Mouse (Mus musculus): ENCODE data around the gene Gm45837.

Gene Gm45837

DNA sequence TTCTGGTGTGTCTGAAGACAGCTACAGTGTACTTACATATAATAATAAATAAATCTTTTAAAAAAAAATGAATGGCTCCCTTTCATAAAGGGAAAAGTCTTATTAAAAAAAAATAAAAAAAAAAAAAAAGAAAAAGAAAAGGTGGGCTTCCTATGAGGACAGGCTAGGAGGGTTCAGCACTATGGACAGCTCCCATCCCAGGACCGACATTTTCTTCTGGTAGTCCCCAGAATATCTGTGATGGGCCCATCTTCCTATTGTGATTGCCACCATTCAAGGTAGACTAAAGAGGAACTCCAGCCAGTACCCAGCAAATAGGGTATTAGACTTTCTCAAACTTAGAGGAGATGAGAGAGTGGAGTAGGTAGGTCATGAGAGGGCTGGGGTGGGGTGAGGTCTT is 27.2 kb downstream of the Gm45837 start:
- DNase-seq (ENCODE audit: low read depth, low spot score) = peak; percentile 43

- DNase-seq (ENCODE audit: low read depth, low spot score) = no peak
Observed at GRCm38 (mm10) chr7:101443093-101443492, 32.4 kb downstream of the Gm45837 start.

GRCm38 (mm10) chr7:101444211-101444610 is 33.5 kb downstream of the Gm45837 start:
- no peak for DNase-seq (ENCODE audit: low read depth, low spot score)

DNA sequence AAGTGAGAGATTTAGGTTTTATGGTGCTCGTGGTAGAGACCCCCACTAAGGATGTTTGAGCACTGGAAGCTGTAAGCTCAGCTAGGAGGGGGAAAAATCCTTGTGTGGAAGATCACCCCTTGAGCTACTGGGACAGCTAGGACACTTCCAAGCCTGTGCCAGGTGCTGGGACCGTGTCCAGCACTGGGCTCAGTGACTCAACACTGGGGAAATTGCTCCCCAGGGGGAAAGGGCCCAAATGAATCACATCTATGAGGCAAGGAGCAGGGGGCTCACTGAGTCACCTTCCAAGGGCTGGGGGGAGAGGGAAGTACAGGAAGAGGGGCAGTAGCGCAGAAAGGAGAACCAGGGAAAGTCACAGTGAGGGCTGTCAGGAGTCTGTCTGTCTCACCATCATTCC is 39.2 kb downstream of the Gm45837 start:
- DNase-seq (ENCODE audit: low read depth, low spot score) = no peak

- DNase-seq (ENCODE audit: low read depth, low spot score) = peak; percentile 86
Observed at GRCm38 (mm10) chr7:101450422-101451401, 40.0 kb downstream of the Gm45837 start.

GRCm38 (mm10) chr7:101452669-101453068 is 42.0 kb downstream of the Gm45837 start:
- DNase-seq (ENCODE audit: low read depth, low spot score) = no peak

- no peak for DNase-seq (ENCODE audit: low read depth, low spot score)
Observed at GRCm38 (mm10) chr7:101453296-101453695, 42.6 kb downstream of the Gm45837 start.

GRCm38 (mm10) chr7:101453725-101454124 is 43.0 kb downstream of the Gm45837 start:
- no peak for DNase-seq (ENCODE audit: low read depth, low spot score)

DNA sequence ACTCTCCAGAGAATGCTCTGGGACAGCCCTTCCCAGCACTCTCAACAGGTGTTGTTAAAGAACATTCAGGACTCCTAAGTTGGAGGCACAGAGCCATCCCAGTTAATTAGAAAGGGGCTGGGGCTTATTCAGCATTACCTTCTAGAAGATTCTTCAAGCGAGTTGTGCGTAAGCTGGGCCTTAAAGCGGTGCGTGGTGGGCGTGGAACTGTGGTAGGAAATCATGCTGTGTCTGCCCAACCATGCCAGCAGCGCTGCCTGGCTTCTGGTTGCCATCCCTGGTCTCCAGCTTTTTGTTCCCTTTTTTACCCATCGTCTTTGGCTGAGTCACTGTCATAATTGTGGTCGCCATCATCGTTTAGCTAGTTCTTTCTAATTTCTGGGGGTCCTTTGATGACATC is 43.8 kb downstream of the Gm45837 start:
- no peak for DNase-seq (ENCODE audit: low read depth, low spot score)

DNA sequence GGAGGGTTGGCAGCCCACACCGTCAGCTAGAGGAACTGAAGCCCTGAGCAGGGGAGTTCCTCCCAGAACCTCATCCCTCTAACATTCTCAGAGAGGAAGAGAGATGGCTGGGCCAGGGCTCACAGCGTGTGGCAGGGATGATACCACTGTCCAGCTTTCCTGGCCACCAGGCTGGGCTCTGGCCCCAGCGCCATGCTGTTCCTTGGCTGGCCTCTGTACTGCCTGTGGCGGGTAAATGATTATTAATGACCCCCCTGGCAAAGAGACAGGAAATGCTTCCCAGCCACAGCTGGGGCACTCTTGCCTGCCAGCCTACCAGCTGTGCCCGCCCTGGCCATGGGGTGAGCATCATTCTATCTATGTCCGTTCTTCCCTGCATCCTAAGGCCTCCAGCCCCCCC is 44.5 kb downstream of the Gm45837 start:
- no peak for DNase-seq (ENCODE audit: low read depth, low spot score)

DNA sequence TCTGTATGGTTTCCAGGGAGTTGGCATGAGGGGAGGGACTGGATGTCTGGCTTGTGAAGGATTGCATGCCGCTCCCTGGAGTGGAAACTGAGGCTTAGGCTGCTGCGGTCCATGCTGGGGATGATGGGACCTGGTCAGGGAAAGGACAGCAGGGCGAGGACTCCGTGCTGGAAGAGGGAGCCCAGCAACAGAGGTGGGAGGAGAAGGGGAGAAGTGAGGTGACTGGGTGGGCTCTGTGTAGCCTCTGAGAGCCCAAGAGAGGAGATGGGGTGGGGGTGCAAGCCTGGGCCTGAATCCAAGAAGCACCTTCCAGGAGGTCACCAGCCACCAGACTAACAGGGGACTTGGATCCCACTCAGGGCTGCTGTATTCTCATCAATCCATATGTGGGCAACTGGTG is 45.6 kb downstream of the Gm45837 start:
- no peak for DNase-seq (ENCODE audit: low read depth, low spot score)

DNA sequence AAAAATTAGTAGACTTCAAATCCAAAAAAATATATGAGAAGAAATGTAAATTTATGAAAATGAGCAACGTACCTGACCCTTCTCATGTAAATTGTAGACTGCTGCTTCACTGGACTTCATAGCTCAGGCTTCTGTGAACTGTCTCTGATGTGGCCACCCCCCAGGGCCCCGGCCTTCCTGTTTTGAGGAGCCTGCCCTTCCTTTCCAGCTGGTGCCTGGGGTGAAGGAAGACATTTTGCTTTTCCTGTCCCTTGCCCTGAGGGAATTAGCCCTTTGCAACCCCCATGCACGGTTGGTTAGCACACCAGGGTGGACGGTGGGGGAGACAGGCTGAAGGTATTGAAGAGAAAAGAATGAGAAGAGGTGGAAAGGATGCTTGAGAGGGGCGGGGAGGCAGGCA is 46.1 kb downstream of the Gm45837 start:
- DNase-seq (ENCODE audit: low read depth, low spot score) = no peak

DNA sequence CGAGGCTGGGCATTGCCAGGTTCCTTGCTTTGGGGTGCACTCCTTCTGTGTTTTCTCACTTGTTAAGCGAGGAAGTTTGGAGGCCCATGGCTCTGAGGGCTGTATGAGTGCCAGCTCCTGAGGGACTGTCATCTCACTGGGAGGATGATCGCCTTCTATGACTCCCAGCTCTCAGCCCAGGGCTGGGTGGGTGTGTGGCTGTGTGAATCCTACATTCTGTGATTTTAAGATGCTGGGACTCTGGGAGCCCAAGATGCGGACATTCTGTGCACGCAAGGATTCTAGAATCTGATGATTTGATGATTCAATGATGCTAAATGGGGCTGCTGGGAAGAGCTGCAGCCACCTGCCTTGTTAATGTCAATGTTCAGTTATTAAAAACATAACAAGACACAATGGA is 46.6 kb downstream of the Gm45837 start:
- DNase-seq (ENCODE audit: low read depth, low spot score) = no peak

DNA sequence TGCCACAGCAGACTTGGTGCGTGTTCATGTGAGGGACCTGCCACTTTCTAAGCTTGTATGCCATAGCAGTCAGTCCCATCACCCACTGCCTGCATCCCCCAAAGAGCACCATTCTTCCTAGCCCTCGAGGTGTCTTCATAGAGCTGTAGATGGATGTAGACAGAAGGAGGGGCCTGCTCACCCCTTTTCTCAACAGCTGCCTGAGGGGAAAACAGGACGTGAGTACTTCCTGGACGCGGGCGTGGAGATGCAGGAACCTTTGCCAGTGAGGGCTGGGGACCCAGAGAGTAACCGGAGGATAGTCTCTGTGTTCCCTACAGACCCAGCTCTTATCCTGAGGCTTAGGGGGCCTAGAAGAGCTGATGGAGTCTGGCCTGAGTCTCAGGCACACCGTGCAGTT is 47.1 kb downstream of the Gm45837 start:
- DNase-seq (ENCODE audit: low read depth, low spot score) = no peak

- DNase-seq (ENCODE audit: low read depth, low spot score) = no peak
Observed at GRCm38 (mm10) chr7:101458278-101458781, 47.6 kb downstream of the Gm45837 start.

GRCm38 (mm10) chr7:101459305-101459813 is 48.7 kb downstream of the Gm45837 start:
- no peak for DNase-seq (ENCODE audit: low read depth, low spot score)

- no peak for DNase-seq (ENCODE audit: low read depth, low spot score)
Observed at GRCm38 (mm10) chr7:101459923-101460607, 49.4 kb downstream of the Gm45837 start.

GRCm38 (mm10) chr7:101460608-101460957 is 49.9 kb downstream of the Gm45837 start:
- DNase-seq (ENCODE audit: low read depth, low spot score) = no peak

DNA sequence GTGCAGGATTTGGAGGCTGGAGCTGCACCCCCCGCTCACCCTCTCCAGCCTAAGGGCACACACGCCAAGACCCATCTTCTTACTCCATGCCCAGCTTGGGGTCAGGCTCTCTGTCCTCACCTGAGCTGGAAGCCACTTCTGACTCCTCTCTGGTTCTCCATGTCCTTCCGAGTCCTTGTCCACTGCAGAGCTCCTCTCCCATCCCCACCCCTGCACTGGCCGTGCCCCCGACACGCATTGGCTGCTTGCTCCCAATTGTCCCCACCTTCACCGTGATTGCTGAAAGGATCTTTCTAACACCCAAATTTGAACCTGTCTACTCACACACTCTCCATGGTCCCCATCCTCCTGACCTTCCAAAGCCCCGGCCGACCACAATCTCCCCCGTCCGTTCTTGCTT is 50.9 kb downstream of the Gm45837 start:
- DNase-seq (ENCODE audit: low read depth, low spot score) = no peak

DNA sequence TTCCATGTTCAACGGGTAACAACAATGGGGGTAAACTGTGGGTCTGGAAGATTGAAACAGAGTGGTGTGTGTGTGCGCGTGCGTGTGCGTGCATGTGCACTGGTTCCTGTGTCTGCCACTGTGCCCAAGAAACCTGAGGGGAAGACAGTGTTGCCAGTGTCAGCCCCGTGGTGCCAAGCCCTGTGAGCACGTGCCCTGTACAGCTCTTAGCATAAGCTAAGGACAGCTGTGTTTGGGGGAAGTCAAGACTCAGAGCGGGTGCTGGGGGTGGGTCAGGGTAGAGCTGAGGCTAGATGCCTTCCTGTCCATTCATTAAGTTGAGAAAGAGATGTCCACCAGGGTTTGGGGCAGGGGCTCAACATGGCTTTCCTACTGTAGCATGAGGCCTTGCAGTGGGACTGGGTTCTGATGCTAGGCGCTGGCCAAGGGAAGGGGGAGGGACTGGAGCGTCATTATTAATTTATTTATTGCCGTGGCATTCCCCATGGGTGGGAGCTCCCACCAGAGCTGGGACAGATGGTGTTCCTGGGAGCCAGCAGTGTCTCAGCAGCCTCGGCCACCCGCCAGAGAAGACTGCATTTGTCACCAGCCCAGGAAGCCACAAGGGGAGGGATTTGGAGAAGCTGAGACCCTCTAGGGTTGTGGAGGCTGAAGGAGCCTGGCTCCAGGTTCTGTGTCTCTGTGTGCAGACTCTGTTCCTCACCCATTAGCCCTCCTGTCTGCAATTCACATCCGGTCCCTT is 51.8 kb downstream of the Gm45837 start:
- no peak for DNase-seq (ENCODE audit: low read depth, low spot score)

DNA sequence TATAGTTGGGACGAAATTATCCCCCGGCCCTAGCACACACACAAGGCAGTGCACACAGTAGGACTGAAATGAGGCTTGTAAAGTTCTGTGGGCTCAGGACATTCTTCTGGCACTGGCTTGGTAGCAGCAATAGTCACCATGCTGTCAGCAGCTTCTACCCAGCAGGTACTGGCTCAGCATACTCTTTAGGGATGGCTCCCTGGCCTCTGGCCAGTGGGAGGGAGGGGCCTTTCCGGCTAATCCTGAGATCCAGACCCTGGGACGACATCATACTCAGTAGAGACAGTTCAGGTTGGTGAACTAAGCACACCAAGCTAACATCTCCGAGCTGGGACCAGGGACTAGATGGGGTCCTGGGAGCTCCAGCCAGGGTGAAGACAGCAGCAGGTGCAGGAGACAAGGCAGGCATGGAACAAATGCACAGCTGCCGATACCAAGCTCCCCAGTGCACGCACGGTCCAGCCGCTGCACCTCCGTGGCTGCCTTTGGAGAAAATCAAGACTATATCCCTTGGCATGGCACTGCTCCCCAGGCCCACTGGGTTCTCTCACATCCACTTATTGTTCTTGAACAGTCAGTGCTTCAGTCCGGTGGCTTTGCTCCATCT is 53.1 kb downstream of the Gm45837 start:
- no peak for DNase-seq (ENCODE audit: low read depth, low spot score)

Data from R1 (cell line).